Mouse (Mus musculus) heart, postnatal 0 days (tissue): ENCODE data around the gene Gldc.

Experiments
- CTCF ChIP-seq: IDR thresholded peaks from 2 replicates; pipeline ENCODE4 v1.5.1; 2016; ENCODE audit warnings: antibody characterized with exemption, control low read depth, low read depth
- EP300 ChIP-seq: IDR thresholded peaks from 2 replicates; pipeline ENCODE4 v1.6.1; 2016; ENCODE audit warnings: antibody characterized with exemption, low read depth

DNA sequence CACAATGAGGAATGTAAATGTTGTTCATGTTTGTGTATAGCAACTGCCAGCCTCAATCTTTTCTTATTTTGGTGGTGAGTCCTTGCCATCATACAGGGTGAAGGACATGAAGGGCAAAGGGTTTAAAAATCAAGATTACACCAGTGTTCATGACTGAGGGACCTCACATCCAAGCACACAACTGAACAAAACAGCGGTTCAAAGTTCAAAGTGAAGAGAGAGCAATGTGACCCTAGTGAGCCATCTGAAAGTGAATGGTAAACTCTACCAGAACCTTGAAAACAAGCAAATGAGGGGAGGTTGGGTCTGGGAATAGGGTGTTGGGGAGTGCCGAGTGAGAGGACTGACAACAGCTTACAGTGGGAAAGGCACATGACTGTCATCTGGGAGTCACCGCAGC lies 63.8 kb downstream of the Gldc start:
- TF ChIP-seq EP300 (no peak), CTCF (no peak)
